Mouse (Mus musculus) intestine, embryonic 14.5 days (tissue): ENCODE measurements around the gene B4gat1. TPM values are rescaled to one million over a fixed set of nuclear protein-coding genes. Genes with fewer than 3 reads are reported as not detected.
A peak's percentile ranks its signal among the peaks of the same experiment; 100 is the strongest.

Source experiments
- ATAC-seq: fragments of 200-750 bp; cut with Nextera tagmentation; replicated peaks from 2 replicates; pipeline ENCODE4 v1.8.0; 2017; ENCODE audit warnings: low read depth, moderate number of reproducible peaks, moderate TSS enrichment, moderate library complexity; ENCODE audit not compliant: low FRiP score, low TSS enrichment
- DNase-seq: peaks from one replicate; pipeline ENCODE4 v3.0.0-alpha.2; 2018; ENCODE audit warnings: low spot score
- H3K27ac ChIP-seq: fragments of 300-500 bp; sonication (generic); 2 replicates; pipeline ENCODE4 v1.5.1; 2014; ENCODE audit warnings: low read depth, mild to moderate bottlenecking, control low read depth
- H3K27me3 ChIP-seq: fragments of 300-500 bp; sonication (generic); replicated peaks from 2 replicates; pipeline ENCODE4 v1.6.1; 2014; ENCODE audit warnings: low read length, control low read depth; ENCODE audit not compliant: control insufficient read depth, insufficient read depth
- H3K36me3 ChIP-seq: fragments of 300-500 bp; sonication (generic); 2 replicates; pipeline ENCODE4 v1.6.1; 2014; ENCODE audit warnings: low read length, control low read depth; ENCODE audit not compliant: control insufficient read depth, insufficient read depth
- H3K4me1 ChIP-seq: fragments of 300-500 bp; sonication (generic); replicated peaks from 2 replicates; pipeline ENCODE4 v1.6.1; 2014; ENCODE audit warnings: low read length, control low read depth, mixed read lengths; ENCODE audit not compliant: control insufficient read depth, insufficient read depth
- H3K4me2 ChIP-seq: fragments of 300-500 bp; sonication (generic); 2 replicates; pipeline ENCODE4 v1.6.1; 2014; ENCODE audit warnings: low read length
- H3K4me3 ChIP-seq: fragments of 300-500 bp; sonication (generic); 2 replicates; pipeline ENCODE4 v1.5.1; 2014; ENCODE audit warnings: low read depth, low read length, control low read depth, mixed read lengths
- H3K9ac ChIP-seq: fragments of 300-500 bp; sonication (generic); 2 replicates; pipeline ENCODE4 v1.6.1; 2014; ENCODE audit warnings: mild to moderate bottlenecking, low read length
- H3K9me3 ChIP-seq: fragments of 300-500 bp; sonication (generic); 2 replicates; pipeline ENCODE4 v1.6.1; 2016; ENCODE audit warnings: low read length, control low read depth; ENCODE audit not compliant: control insufficient read depth
- WGBS: fragments of 180-500 bp; shearing (Covaris S2); extraction: QIAGEN DNeasy Blood & Tissue Kit; methylation state at CpG from one replicate; pipeline ENCODE4 v1.1.7; 2014; 5-methylcytosine and 5-hydroxymethylcytosine counted together
- polyA plus RNA-seq: library from polyadenylated mRNA; unstranded; fragments of >200 nt; fragmentation: Nextera tagmentation; extraction: Ambion mirVana; gene quantifications from 2 replicates; pipeline ENCODE4 v1.2.1, GENCODE M21; 2014

The B4gat1 gene
- polyA plus RNA-seq, 1 experiment from 2014 or later = 39.1 TPM

DNA sequence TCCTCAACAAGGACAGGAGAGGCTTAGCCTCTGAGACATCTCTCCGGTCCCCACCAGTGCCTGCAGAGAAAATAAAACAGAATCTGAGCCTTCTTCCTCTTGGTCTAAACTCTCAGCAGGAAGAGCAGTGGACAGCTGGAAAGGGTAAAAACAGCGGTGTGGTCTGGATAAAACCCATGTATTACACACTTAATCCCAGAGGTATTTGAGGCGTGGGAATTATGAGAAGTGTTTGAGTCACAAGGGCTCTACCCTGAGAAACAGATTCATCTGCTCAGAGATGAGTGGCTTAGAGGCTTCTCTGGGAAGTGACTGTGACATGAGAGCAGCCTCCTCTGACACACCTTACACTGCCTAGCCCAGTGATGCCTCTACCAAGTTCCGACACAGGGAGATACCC lies 21.0 kb upstream of the B4gat1 start:
- Histone ChIP-seq H3K4me3 (no peak overlapping the region), H3K36me3 (no peaks in the 10 kb centered on the region), H3K9me3 (no peaks in the 10 kb centered on the region), H3K4me1 (peaks cover 7% of the 10 kb centered on the region; the same call in 1 of the 2 replicates), H3K27ac (no peak overlapping the region), H3K9ac (no peak overlapping the region), H3K27me3 (no peaks in the 10 kb centered on the region), H3K4me2 (no peak overlapping the region)
- ATAC-seq (no peak), DNase-seq (no peak)
- WGBS = 81% methylated on average over 4 of the region's 4 CpGs

DNA sequence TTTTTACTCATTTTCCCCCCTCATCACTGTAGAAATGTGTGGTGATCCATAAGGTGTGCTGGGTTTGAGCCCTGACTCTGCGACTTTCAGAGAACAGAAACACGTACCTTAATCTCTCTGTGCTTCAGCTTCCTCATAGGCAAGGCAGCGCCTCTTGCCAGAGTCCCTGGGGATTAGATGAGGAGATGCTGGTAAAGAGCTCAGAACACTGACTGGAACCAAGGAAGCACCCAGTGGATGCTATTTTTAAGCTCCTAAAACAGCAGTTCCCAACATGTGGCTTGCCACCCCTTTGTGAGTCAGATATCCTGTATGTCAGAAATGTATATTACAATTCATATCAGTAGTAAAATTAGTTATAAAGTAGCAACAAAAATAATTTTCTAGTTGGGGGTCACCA lies 20.4 kb upstream of the B4gat1 start:
- DNase-seq (no peak), ATAC-seq (no peak)
- Histone ChIP-seq H3K27me3 (no peaks in the 10 kb centered on the region), H3K36me3 (no peaks in the 10 kb centered on the region), H3K27ac (no peak overlapping the region), H3K9me3 (no peaks in the 10 kb centered on the region), H3K4me3 (no peak overlapping the region), H3K4me1 (peaks cover 7% of the 10 kb centered on the region; the same call in 1 of the 2 replicates), H3K9ac (no peak overlapping the region), H3K4me2 (no peak overlapping the region)
- WGBS = 79% methylated on average over 3 of the region's 3 CpGs

DNA sequence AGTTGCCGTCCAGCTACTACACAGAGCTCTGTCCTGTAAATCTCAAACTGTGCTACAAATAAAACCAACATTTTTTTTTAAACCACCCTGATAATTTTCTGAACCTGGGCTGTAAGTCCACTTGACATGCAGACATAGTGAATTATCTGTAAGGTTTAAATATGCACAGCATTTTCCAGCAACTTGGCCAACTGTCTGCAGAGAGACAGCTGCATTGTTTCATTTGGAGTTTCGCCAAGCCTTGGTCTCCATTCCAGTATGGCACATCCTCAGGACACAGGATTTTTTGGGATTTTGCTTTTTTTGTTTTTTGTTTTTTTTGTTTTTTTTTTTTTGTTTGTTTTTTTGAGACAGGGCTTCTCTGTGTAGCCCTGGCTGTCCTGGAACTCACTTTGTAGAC lies 17.2 kb upstream of the B4gat1 start:
- no peaks in the 10 kb centered on the region for H3K36me3 ChIP-seq
- H3K4me3 ChIP-seq = no peak overlapping the region
- no peaks in the 10 kb centered on the region for H3K9me3 ChIP-seq
- no peak overlapping the region for H3K4me2 ChIP-seq
- 84% methylated on average over 2 of the region's 2 CpGs for WGBS
- peaks cover under 1% of the 10 kb centered on the region; the same call in 1 of the 2 replicates for H3K4me1 ChIP-seq
- no peak overlapping the region for H3K9ac ChIP-seq
- no peaks in the 10 kb centered on the region for H3K27me3 ChIP-seq
- ATAC-seq = no peak
- no peak for DNase-seq
- H3K27ac ChIP-seq = no peak overlapping the region

DNA sequence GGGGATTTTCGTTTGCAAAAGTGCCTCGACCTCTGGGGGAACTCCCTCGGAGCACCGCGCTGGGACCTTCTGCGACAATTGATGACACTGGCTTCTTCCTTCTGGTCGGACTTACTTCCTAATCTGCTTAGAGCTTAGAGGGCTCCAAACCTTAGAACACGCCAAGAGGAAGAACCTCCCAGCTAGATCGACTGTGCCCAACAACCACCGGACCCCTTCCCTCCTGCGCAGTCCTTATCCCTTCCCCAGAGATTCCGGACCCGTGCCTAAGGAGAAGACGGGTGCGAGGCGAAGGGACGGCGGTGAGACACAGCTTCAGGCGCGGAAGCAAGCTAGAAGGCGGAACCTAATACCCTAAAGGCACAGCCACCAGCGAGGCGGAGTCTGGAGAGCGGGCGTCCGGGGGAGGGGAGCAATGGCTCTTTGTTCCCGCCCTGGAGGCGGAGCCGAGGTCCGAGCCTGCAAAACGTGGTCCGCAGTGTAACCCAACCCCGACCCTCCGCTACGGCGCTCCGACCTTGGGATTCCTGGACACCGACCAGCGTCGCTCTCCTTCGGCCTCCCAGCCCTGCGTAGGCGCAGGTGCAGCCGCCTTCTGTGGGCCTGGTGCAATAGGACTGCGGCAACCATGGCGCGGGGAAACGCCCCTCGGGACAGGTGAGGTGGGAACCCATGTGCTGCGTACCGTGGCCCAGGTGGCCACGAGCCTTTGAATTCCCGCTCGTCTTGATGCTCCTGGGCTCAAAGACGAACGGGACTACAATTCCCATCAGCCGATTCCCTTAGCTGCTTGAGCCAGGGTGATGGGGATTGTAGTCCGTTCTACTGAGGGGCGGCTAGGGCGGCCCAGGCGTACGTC lies 14.8 kb upstream of the B4gat1 start, which contains the start of gene Slc29a2:
Gene Slc29a2, plus strand, starts transcription at position 240 of the 859 bp plus-strand sequence.
- ATAC-seq (peak; percentile 96), DNase-seq (peak; percentile 95)
- under 1% methylated on average over 62 of the region's 62 CpGs for WGBS
- peak within 1 kb of the TSS; percentile 68 for H3K4me2 ChIP-seq
- H3K4me1 ChIP-seq = no peaks in the 10 kb centered on the region
- H3K27me3 ChIP-seq = no peaks in the 10 kb centered on the region
- H3K27ac ChIP-seq = peak within 1 kb of the TSS; percentile 80
- H3K4me3 ChIP-seq = peak within 1 kb of the TSS; percentile 55
- H3K36me3 ChIP-seq = peaks cover 13% of the 10 kb centered on the region
- no peaks in the 10 kb centered on the region for H3K9me3 ChIP-seq
- peak within 1 kb of the TSS; percentile 57 for H3K9ac ChIP-seq

DNA sequence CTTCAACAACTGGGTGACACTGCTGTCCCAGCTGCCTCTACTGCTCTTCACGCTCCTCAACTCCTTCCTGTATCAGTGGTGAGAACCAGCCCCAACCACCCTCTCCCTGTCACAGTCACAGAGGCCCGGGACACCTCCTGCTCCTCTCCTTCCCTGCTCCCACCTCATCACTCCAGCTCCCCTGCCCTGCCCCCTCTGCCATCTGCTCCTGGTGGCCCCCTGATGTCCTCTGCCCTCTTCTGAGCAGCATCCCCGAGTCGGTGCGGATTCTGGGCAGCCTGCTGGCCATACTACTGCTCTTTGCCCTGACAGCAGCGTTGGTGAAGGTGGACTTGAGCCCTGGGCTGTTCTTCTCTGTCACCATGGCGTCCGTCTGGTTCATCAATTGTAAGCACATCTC lies 12.5 kb upstream of the B4gat1 start:
- Histone ChIP-seq H3K27me3 (no peaks in the 10 kb centered on the region), H3K27ac (no peak overlapping the region), H3K4me1 (no peaks in the 10 kb centered on the region), H3K4me3 (no peak overlapping the region), H3K4me2 (no peak overlapping the region), H3K9ac (no peak overlapping the region), H3K36me3 (peaks cover 33% of the 10 kb centered on the region), H3K9me3 (no peaks in the 10 kb centered on the region)
- WGBS = 94% methylated on average over 8 of the region's 8 CpGs
- ATAC-seq (no peak), DNase-seq (no peak)

DNA sequence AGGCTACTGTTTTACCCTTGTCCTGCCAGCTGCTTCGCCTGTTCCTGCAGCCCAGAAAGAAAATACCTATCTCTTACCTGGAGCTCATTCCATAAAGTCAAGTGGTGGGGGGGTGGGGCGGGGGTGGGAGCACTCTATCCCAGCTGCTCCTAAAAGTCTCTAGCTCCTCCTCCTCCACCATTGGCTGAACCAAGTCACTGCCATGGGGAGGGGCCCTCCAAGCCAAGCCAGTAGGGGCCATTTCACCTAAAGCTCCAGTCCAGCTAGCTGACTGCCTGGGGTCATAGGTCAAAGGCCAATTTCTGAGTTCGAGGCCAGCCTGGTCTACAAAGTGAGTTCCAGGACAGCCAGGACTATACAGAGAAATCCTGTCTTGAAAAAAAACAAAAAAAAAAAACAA lies 5.9 kb upstream of the B4gat1 start:
- H3K9ac ChIP-seq = no peak overlapping the region
- H3K4me3 ChIP-seq = no peak overlapping the region
- no peaks in the 10 kb centered on the region for H3K27me3 ChIP-seq
- peaks cover 32% of the 10 kb centered on the region for H3K36me3 ChIP-seq
- H3K4me2 ChIP-seq = no peak overlapping the region
- no peaks in the 10 kb centered on the region for H3K9me3 ChIP-seq
- ATAC-seq = no peak
- no peak overlapping the region for H3K27ac ChIP-seq
- H3K4me1 ChIP-seq = no peaks in the 10 kb centered on the region
- WGBS = 83% methylated on average over 3 of the region's 3 CpGs
- no peak for DNase-seq

DNA sequence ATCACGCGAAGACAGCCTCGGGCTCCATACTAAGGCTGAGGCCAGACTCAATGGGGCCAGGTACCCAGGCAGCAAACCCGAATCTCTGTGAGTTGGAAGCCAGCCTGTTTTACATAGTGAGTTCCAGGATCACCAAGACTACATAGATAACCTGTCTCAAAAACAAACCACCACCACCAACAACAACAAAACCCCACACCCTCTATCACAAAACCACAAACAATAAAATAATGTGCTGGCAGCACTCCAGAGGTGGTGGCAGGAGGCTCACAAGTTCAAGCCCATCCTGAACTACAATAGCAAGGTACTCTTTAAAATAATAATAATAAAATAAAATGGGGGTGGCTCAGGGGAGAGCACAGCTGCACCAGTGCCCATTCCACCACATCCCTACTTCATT lies 2.0 kb upstream of the B4gat1 start:
- ATAC-seq (no peak), DNase-seq (no peak)
- Histone ChIP-seq H3K4me1 (peaks cover 16% of the 10 kb centered on the region), H3K4me2 (no peak overlapping the region), H3K27ac (no peak overlapping the region), H3K9me3 (no peaks in the 10 kb centered on the region), H3K4me3 (no peak overlapping the region), H3K36me3 (no peaks in the 10 kb centered on the region), H3K27me3 (no peaks in the 10 kb centered on the region), H3K9ac (no peak overlapping the region)
- 79% methylated on average over 4 of the region's 4 CpGs for WGBS

DNA sequence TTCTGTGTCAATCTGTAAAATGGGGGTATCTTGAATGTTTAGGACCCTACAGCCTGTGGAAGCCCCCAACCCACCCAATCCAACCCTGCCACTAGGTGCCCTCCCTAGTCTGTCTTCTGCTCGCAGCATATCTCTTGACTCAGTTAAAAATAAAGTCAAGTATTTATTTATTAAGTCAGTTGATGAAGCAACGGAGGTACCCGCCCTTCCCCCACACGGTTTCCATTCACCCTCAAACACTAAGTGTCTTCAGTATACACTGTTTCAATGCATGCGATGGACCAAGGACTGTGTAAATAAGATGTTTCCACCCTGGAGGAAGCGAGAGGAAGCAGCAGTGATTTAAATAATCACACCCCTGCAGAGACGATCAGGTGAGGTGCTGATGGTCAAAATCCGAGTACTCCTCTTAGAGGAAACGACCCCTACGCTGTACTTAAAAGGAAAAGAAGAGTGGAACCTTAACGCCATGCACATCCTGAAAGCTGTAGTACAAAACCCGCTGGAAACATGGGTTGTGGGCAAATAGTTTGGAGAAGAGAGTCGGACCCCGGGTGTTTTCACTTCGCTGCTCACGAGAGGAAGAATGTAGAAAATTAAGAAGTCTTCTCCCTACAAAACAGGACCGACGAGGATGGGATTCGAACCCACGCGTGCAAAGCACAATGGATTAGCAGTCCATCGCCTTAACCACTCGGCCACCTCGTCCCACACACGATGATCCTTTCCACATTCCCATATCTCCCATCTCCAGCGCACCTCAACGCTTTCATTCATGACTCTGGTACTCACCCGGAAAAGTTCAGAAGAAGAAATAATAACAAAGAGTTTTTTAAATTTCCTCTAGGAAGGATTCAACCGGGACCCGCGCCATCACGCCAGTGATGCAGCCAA lies 701 bp upstream of the B4gat1 start:
- no peaks in the 10 kb centered on the region for H3K36me3 ChIP-seq
- H3K4me3 ChIP-seq = peak overlapping the region; percentile 95
- H3K4me2 ChIP-seq = peak overlapping the region; percentile 95
- H3K9me3 ChIP-seq = no peaks in the 10 kb centered on the region
- no peaks in the 10 kb centered on the region for H3K27me3 ChIP-seq
- ATAC-seq (peak; percentile 83), DNase-seq (peak; percentile 99)
- peak overlapping the region; percentile 69 for H3K9ac ChIP-seq
- peak overlapping the region; percentile 90 for H3K27ac ChIP-seq
- WGBS = 3% methylated on average over 32 of the region's 32 CpGs
- H3K4me1 ChIP-seq = peaks cover 16% of the 10 kb centered on the region
